Mouse (Mus musculus) limb, embryonic 11.5 days (tissue): ENCODE results near the gene Cfap58. TPM values are rescaled to one million over a fixed set of nuclear protein-coding genes. Genes with fewer than 3 reads are reported as not detected.
A peak's percentile ranks its signal among the peaks of the same experiment; 100 is the strongest.

ENCODE experiments used
- ATAC-seq: fragments of 200-750 bp; cut with Nextera tagmentation; 2 replicates; pipeline ENCODE4 v1.8.0; 2017; ENCODE audit warnings: low read depth; ENCODE audit not compliant: insufficient number of reproducible peaks, low FRiP score, low TSS enrichment
- DNase-seq: peaks from one replicate; pipeline ENCODE4 v3.0.0-alpha.2; 2015; ENCODE audit warnings: low spot score
- H3K27ac ChIP-seq: fragments of 300-500 bp; sonication (generic); replicated peaks from 2 replicates; pipeline ENCODE4 v1.5.1; 2014; ENCODE audit warnings: low read depth, mild to moderate bottlenecking, low read length
- H3K27me3 ChIP-seq: fragments of 300-500 bp; sonication (generic); 2 replicates; pipeline ENCODE4 v1.6.1; 2014; ENCODE audit warnings: mild to moderate bottlenecking, low read length, mixed read lengths; ENCODE audit not compliant: control insufficient read depth, insufficient read depth
- H3K36me3 ChIP-seq: fragments of 300-500 bp; sonication (generic); 2 replicates; pipeline ENCODE4 v1.6.1; 2014; ENCODE audit warnings: mild to moderate bottlenecking, low read length, moderate library complexity, mixed read lengths; ENCODE audit not compliant: control insufficient read depth, insufficient read depth
- H3K4me1 ChIP-seq: fragments of 300-500 bp; sonication (generic); 2 replicates; pipeline ENCODE4 v1.6.1; 2014; ENCODE audit warnings: low read length, mixed read lengths; ENCODE audit not compliant: control insufficient read depth, insufficient read depth
- H3K4me2 ChIP-seq: fragments of 300-500 bp; sonication (generic); 2 replicates; pipeline ENCODE4 v1.6.1; 2014; ENCODE audit warnings: low read depth, mild to moderate bottlenecking, moderate library complexity; ENCODE audit not compliant: severe bottlenecking
- H3K4me3 ChIP-seq: fragments of 300-500 bp; sonication (generic); 2 replicates; pipeline ENCODE4 v1.5.1; 2014; ENCODE audit warnings: low read depth, low read length
- H3K9ac ChIP-seq: fragments of 300-500 bp; sonication (generic); 2 replicates; pipeline ENCODE4 v1.6.1; 2014; ENCODE audit warnings: mild to moderate bottlenecking, low read length
- H3K9me3 ChIP-seq: fragments of 300-500 bp; sonication (generic); 2 replicates; pipeline ENCODE4 v1.6.1; 2016; ENCODE audit warnings: low read length; ENCODE audit not compliant: control insufficient read depth
- WGBS: fragments of 180-500 bp; shearing (Covaris S2); extraction: QIAGEN DNeasy Blood & Tissue Kit; methylation state at CpG from one replicate; pipeline ENCODE4 v1.1.7; 2014; 5-methylcytosine and 5-hydroxymethylcytosine counted together
- polyA plus RNA-seq: library from polyadenylated mRNA; unstranded; fragments of >200 nt; fragmentation: Nextera tagmentation; extraction: Ambion mirVana; gene quantifications from 2 replicates; pipeline ENCODE4 v1.2.1, GENCODE M21; 2014

Cfap58 gene
- polyA plus RNA-seq, 1 experiment from 2014 or later, result 0.09 TPM

GRCm38 (mm10) chr19:47910117-47910618, 27.3 kb upstream of the Cfap58 start:
- Histone ChIP-seq H3K9ac (peak overlapping the region; percentile 89), H3K27ac (peak overlapping the region; percentile 92), H3K27me3 (no peaks in the 10 kb centered on the region), H3K4me3 (no peak overlapping the region), H3K4me2 (peak overlapping the region; percentile 56), H3K9me3 (no peaks in the 10 kb centered on the region), H3K4me1 (peaks cover 21% of the 10 kb centered on the region), H3K36me3 (no peaks in the 10 kb centered on the region)
- DNase-seq, result no peak
- 44% methylated on average over 4 of the region's 4 CpGs for WGBS
- ATAC-seq, result no peak

- DNase-seq (no peak), ATAC-seq (no peak)
- H3K4me3 ChIP-seq, result no peak overlapping the region
- H3K27me3 ChIP-seq, result no peaks in the 10 kb centered on the region
- no peak overlapping the region for H3K27ac ChIP-seq
- no peak overlapping the region for H3K4me2 ChIP-seq
- no peak overlapping the region for H3K9ac ChIP-seq
- peaks cover 17% of the 10 kb centered on the region for H3K4me1 ChIP-seq
- H3K36me3 ChIP-seq, result no peaks in the 10 kb centered on the region
- 84% methylated on average over 4 of the region's 4 CpGs for WGBS
- no peaks in the 10 kb centered on the region for H3K9me3 ChIP-seq
These were observed 26.7 kb upstream of the Cfap58 start for GRCm38 (mm10) chr19:47910751-47911150.

GRCm38 (mm10) chr19:47913344-47913743, 24.1 kb upstream of the Cfap58 start:
- Histone ChIP-seq H3K9me3 (no peaks in the 10 kb centered on the region), H3K4me3 (no peak overlapping the region), H3K36me3 (no peaks in the 10 kb centered on the region), H3K4me2 (no peak overlapping the region), H3K4me1 (peaks cover 34% of the 10 kb centered on the region), H3K27ac (no peak overlapping the region), H3K9ac (no peak overlapping the region), H3K27me3 (no peaks in the 10 kb centered on the region)
- 67% methylated on average over 7 of the region's 7 CpGs for WGBS
- ATAC-seq (no peak), DNase-seq (no peak)

GRCm38 (mm10) chr19:47914191-47914590, 23.3 kb upstream of the Cfap58 start:
- Histone ChIP-seq H3K9me3 (no peaks in the 10 kb centered on the region), H3K4me1 (peaks cover 28% of the 10 kb centered on the region), H3K27ac (no peak overlapping the region), H3K9ac (no peak overlapping the region), H3K27me3 (no peaks in the 10 kb centered on the region), H3K4me3 (no peak overlapping the region), H3K4me2 (no peak overlapping the region), H3K36me3 (no peaks in the 10 kb centered on the region)
- ATAC-seq (no peak), DNase-seq (no peak)
- WGBS, result 91% methylated on average over 4 of the region's 4 CpGs

- Histone ChIP-seq H3K27ac (no peak overlapping the region), H3K4me3 (no peak overlapping the region), H3K4me1 (peaks cover 25% of the 10 kb centered on the region), H3K27me3 (no peaks in the 10 kb centered on the region), H3K9me3 (no peaks in the 10 kb centered on the region), H3K9ac (no peak overlapping the region), H3K4me2 (no peak overlapping the region), H3K36me3 (no peaks in the 10 kb centered on the region)
- DNase-seq, result no peak
- no peak for ATAC-seq
- WGBS, result 84% methylated on average over 4 of the region's 4 CpGs
These were observed 22.2 kb upstream of the Cfap58 start for GRCm38 (mm10) chr19:47915251-47915650.

GRCm38 (mm10) chr19:47917396-47917795, 20.1 kb upstream of the Cfap58 start:
- DNase-seq (no peak), ATAC-seq (no peak)
- no peaks in the 10 kb centered on the region for H3K9me3 ChIP-seq
- H3K4me1 ChIP-seq, result peaks cover 20% of the 10 kb centered on the region
- no peaks in the 10 kb centered on the region for H3K27me3 ChIP-seq
- H3K4me3 ChIP-seq, result peak overlapping the region; percentile 81; the same call in 1 of the 2 replicates
- no peak overlapping the region for H3K9ac ChIP-seq
- H3K36me3 ChIP-seq, result no peaks in the 10 kb centered on the region
- H3K27ac ChIP-seq, result no peak overlapping the region
- WGBS, result 29% methylated on average over 4 of the region's 4 CpGs
- peak overlapping the region; percentile 81 for H3K4me2 ChIP-seq

GRCm38 (mm10) chr19:47918016-47918415, 19.5 kb upstream of the Cfap58 start:
- H3K4me1 ChIP-seq, result peaks cover 20% of the 10 kb centered on the region
- ATAC-seq (no peak), DNase-seq (no peak)
- no peak overlapping the region; the same call in 1 of the 2 replicates for H3K27ac ChIP-seq
- no peaks in the 10 kb centered on the region for H3K36me3 ChIP-seq
- no peaks in the 10 kb centered on the region for H3K27me3 ChIP-seq
- H3K4me2 ChIP-seq, result peak overlapping the region; percentile 81
- H3K9ac ChIP-seq, result peak overlapping the region; percentile 96
- H3K9me3 ChIP-seq, result no peaks in the 10 kb centered on the region
- 20% methylated on average over 9 of the region's 9 CpGs for WGBS
- peak overlapping the region; percentile 81 for H3K4me3 ChIP-seq

- H3K27me3 ChIP-seq, result no peaks in the 10 kb centered on the region
- peak overlapping the region; percentile 81 for H3K4me3 ChIP-seq
- WGBS, result under 1% methylated on average over 29 of the region's 29 CpGs
- H3K36me3 ChIP-seq, result no peaks in the 10 kb centered on the region
- H3K9ac ChIP-seq, result peak overlapping the region; percentile 96
- H3K4me1 ChIP-seq, result peaks cover 20% of the 10 kb centered on the region
- H3K4me2 ChIP-seq, result peak overlapping the region; percentile 81
- H3K9me3 ChIP-seq, result no peaks in the 10 kb centered on the region
- ATAC-seq (no peak; the same call in none of the 2 replicates), DNase-seq (peak; percentile 61)
- peak overlapping the region; percentile 93 for H3K27ac ChIP-seq
These were observed 18.9 kb upstream of the Cfap58 start for GRCm38 (mm10) chr19:47918455-47919101.
